Mouse (Mus musculus) embryonic facial prominence, embryonic 10.5 days (tissue): ENCODE results near the gene Gm826. TPM values are rescaled to one million over a fixed set of nuclear protein-coding genes. Genes with fewer than 3 reads are reported as not detected.

Experiments
- polyA plus RNA-seq: library from polyadenylated mRNA; unstranded; fragments of >200 nt; fragmentation: Nextera tagmentation; extraction: Ambion mirVana; gene quantifications from 2 replicates; pipeline ENCODE4 v1.2.1, GENCODE M21; 2016

The Gm826 gene
- polyA plus RNA-seq, 1 experiment from 2014 or later: 0.19 TPM

Other genes with a start within 250 kb of the Gm826 start
- 5.3 and 6.7 TPM in 2 replicates for gene Mafb, start 32.9 kb upstream of the Gm826 start, polyA plus RNA-seq